Mouse (Mus musculus) spleen, adult 2 months (tissue): ENCODE results near the gene Ccdc60. TPM values are rescaled to one million over a fixed set of nuclear protein-coding genes. Genes with fewer than 3 reads are reported as not detected.

ENCODE experiments used
- DNase-seq, 2 experiments: peaks; one replicate each; pipeline versions ENCODE4 v3.0.0 to v3.0.0-alpha.2; 2012 to 2021; ENCODE audit warnings: low spot score in 2 of 2, low read depth in 1 of 2
- H3K27ac ChIP-seq: fragments of 200-500 bp; 2 replicates; pipeline ENCODE4 v1.5.1; 2012; ENCODE audit warnings: low read length, inconsistent platforms; ENCODE audit not compliant: insufficient read depth
- H3K27me3 ChIP-seq: fragments of 200-500 bp; 2 replicates; pipeline ENCODE4 v1.6.1; 2012; ENCODE audit warnings: mild to moderate bottlenecking, moderate library complexity, low read length, inconsistent platforms; ENCODE audit not compliant: control insufficient read depth, insufficient read depth
- H3K36me3 ChIP-seq: fragments of 200-500 bp; 2 replicates; pipeline ENCODE4 v1.6.1; 2012; ENCODE audit warnings: mild to moderate bottlenecking, low read length, inconsistent platforms; ENCODE audit not compliant: control insufficient read depth, insufficient read depth
- H3K4me1 ChIP-seq: fragments of 200-500 bp; 2 replicates; pipeline ENCODE4 v1.6.1; 2011; ENCODE audit warnings: inconsistent platforms; ENCODE audit not compliant: control insufficient read depth, insufficient read depth, insufficient read length
- H3K4me3 ChIP-seq: fragments of 200-500 bp; 2 replicates; pipeline ENCODE4 v1.5.1; 2011; ENCODE audit warnings: mild to moderate bottlenecking, inconsistent platforms; ENCODE audit not compliant: insufficient read depth, insufficient read length; ENCODE audit errors: extremely low read depth
- CTCF ChIP-seq: fragments of 200-500 bp; IDR thresholded peaks from 2 replicates; pipeline ENCODE4 v1.5.1; 2011; ENCODE audit warnings: mild to moderate bottlenecking, inconsistent platforms; ENCODE audit not compliant: insufficient read depth, insufficient read length, insufficient replicate concordance; ENCODE audit errors: extremely low read depth
- POLR2A ChIP-seq: fragments of 200-500 bp; IDR thresholded peaks from 2 replicates; pipeline ENCODE4 v1.6.1; 2011; ENCODE audit warnings: low read depth, low read length, inconsistent platforms
- WGBS: fragments of 180-500 bp; shearing (Covaris S2); methylation state at CpG from one replicate; pipeline ENCODE4 v1.1.7; 2018; 5-methylcytosine and 5-hydroxymethylcytosine counted together
- polyA plus RNA-seq: library from polyadenylated mRNA; depleted of rRNA; stranded (reverse); fragments of >200 nt; gene quantifications from 2 replicates; pipeline ENCODE4 v1.2.3, GENCODE M21; 2012

The Ccdc60 gene
- polyA plus RNA-seq, 1 experiment: not detected

DNA sequence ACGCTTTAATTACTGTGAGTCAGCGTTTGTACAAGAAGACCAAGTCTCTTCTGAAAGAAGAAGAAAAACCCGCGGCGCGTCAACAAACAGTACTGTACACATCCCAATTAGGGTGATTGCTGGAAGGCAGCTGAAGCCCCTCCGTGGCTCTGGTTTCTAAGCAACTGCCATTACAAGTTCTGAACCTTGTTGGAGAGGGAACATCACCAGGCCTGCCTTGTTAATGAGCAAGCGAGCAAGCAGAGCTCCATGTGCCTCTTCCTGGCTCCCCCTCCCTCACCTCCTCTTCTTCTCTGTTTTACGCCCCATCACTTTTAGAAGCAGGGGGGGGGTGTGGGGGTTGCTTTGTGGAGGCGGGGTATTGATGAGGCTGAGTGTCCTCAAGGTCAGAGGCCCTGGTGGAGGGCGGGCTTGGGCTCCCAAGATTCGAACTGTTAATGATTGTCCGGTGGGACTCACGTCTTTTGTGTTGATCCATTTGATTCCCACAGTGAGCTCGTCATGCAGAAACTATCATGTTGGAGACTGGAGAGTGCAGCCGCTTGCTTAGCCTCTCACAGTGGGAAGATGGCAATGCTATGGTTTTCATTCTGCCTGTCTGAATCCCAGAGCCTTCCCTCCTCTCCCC is 79.9 kb downstream of the Ccdc60 start:
- Histone ChIP-seq H3K36me3 (no peaks in the 10 kb centered on the region), H3K4me1 (no peaks in the 10 kb centered on the region), H3K27ac (no peak overlapping the region), H3K4me3 (no peak overlapping the region), H3K27me3 (no peaks in the 10 kb centered on the region)
- no peak for DNase-seq
- 66% methylated on average over 16 of the region's 16 CpGs for WGBS
- TF ChIP-seq POLR2A: no peak
- TF ChIP-seq CTCF: no peak

DNA sequence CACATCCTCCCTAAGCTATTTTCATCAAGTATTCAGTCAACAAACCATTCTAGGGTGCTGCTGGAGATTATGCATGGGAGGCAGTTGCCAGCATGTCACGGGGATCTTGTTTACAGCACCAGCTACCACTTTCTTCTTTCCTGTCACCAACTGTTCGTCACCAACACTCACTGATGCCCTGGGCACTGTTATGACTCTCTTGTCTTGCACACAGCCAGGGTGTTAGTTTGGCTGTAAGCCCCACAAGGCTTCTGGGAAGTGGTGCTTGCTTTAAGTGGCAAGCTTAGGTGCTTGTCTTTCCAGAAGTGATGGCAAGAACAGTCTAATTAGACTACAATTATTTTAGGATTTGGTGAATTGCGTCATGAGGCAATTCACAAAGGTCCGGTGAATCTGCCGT is 86.1 kb downstream of the Ccdc60 start:
- DNase-seq: no peak
- Histone ChIP-seq H3K4me3 (no peak overlapping the region), H3K27me3 (no peaks in the 10 kb centered on the region), H3K27ac (no peak overlapping the region), H3K4me1 (no peaks in the 10 kb centered on the region), H3K36me3 (no peaks in the 10 kb centered on the region)
- TF ChIP-seq CTCF (no peak), POLR2A (no peak)
- WGBS: 90% methylated on average over 5 of the region's 5 CpGs

DNA sequence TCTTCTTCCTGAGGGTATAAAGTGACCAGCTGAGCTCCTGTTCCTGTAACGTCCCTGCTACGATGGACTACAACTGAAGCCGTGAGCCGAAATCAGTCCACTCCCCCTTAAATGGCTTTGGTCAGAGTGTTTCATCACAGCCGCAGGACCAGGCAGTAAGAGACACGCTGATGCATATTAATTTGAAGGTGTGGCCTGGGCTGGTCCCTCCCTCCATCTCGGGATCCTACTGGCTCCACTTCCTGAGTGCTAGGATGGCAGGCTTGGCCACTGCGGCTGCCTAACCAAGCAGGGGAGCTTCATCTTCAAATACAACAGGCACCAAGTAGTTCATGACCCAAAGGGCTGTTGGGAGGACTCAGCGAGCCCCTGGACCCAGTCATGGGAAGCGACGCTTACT is 94.3 kb downstream of the Ccdc60 start:
- no peak overlapping the region for H3K4me3 ChIP-seq
- H3K27me3 ChIP-seq: no peaks in the 10 kb centered on the region
- WGBS: 78% methylated on average over 11 of the region's 11 CpGs
- TF ChIP-seq POLR2A (no peak), CTCF (no peak)
- H3K4me1 ChIP-seq: no peaks in the 10 kb centered on the region
- no peaks in the 10 kb centered on the region for H3K36me3 ChIP-seq
- H3K27ac ChIP-seq: no peak overlapping the region
- DNase-seq: no peak

DNA sequence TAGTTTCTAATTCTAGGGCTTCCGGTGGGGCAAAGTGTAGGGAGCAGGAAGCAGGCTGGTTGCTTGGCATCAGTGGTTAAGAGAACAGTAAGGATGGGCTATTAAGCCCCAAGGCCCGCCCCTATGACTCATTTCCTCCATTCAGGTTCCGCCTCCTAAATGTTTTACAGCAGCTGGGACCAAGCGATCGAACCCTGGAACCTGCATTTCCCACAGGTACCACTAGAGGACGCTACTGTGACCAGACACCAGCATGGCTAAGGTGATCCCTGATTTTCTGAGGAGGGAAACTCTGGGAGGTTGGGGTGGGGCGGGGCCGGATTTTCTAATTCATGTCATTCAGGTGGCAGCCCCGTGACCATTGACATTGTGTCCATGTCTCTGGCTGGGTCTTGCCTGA is 96.1 kb downstream of the Ccdc60 start:
- DNase-seq: no peak
- H3K36me3 ChIP-seq: no peaks in the 10 kb centered on the region
- H3K4me3 ChIP-seq: no peak overlapping the region
- H3K27ac ChIP-seq: no peak overlapping the region
- no peaks in the 10 kb centered on the region for H3K4me1 ChIP-seq
- TF ChIP-seq CTCF: no peak
- no peaks in the 10 kb centered on the region for H3K27me3 ChIP-seq
- 73% methylated on average over 9 of the region's 9 CpGs for WGBS

DNA sequence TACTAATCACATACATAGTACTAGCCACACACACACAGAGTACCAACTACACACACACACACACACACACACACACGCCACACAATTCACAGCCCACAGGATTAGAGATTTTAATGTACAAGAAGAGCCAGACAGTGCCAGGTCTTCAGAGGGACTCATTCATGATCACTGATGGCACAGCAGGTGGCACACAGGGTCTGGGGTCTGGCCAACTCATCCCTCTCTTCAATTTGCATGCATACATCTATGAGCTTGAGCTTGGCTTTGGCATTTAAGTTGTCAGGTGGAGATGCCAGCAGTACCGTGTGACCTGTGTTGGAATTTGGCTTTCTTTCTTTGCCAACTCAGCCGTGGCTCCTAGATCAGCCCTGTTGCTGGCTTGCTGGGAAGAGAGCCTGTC is 97.2 kb downstream of the Ccdc60 start:
- no peak overlapping the region for H3K27ac ChIP-seq
- DNase-seq: no peak
- H3K36me3 ChIP-seq: no peaks in the 10 kb centered on the region
- WGBS: 92% methylated on average over 3 of the region's 3 CpGs
- no peak overlapping the region for H3K4me3 ChIP-seq
- no peak for TF ChIP-seq CTCF
- TF ChIP-seq POLR2A: no peak
- H3K4me1 ChIP-seq: no peaks in the 10 kb centered on the region
- H3K27me3 ChIP-seq: no peaks in the 10 kb centered on the region

DNA sequence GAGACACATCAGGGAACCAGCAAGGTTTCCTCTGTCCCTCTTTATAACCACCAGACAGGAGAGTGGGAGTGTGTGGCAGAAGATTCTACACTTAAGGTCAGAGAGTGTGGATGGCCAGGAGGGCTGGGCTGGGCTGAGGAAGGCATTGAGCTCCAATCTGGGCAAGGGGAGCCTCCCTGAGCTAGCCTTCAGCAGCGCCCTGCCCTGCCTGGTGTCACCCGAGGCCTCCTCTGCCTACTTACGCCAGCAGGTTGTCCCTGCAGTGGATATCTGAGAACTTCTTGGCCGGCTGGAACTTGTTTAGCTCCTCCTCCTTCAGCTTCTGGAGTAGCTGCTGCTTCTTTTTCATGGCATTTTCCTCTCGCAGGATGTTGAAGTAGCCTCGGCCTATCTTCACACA is 99.0 kb downstream of the Ccdc60 start:
- TF ChIP-seq CTCF (no peak), POLR2A (no peak)
- Histone ChIP-seq H3K27me3 (no peaks in the 10 kb centered on the region), H3K4me1 (no peaks in the 10 kb centered on the region), H3K4me3 (no peak overlapping the region), H3K27ac (no peak overlapping the region), H3K36me3 (no peaks in the 10 kb centered on the region)
- 82% methylated on average over 6 of the region's 6 CpGs for WGBS
- DNase-seq: no peak

DNA sequence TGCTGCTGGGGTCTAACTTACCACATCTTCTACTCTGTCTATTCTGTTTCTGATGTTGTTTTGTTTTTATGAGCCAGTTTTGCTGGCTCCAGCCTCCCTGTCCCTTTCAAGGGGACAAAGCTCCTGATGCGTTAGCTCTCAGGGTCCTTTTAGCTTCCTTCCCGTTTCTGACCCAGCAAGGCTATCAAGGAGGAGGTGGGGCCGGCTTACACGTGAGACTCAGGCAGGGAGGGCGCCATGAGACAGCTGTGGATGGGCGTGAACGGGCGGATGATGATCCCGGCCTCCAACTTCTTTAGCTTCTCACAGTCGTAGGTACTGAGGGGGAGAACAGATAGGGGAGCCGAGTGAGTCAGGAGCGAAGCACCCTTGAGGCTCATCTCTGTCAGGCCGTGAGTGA is 108.2 kb downstream of the Ccdc60 start:
- no peaks in the 10 kb centered on the region for H3K27me3 ChIP-seq
- no peak overlapping the region for H3K27ac ChIP-seq
- TF ChIP-seq POLR2A (no peak), CTCF (no peak)
- no peaks in the 10 kb centered on the region for H3K4me1 ChIP-seq
- H3K36me3 ChIP-seq: no peaks in the 10 kb centered on the region
- no peak for DNase-seq
- 17% methylated on average over 13 of the region's 13 CpGs for WGBS
- no peak overlapping the region for H3K4me3 ChIP-seq
